Mouse (Mus musculus) gastrocnemius, adult 18-20 months (tissue): ENCODE measurements around the gene Usp45. TPM values are rescaled to one million over a fixed set of nuclear protein-coding genes. Genes with fewer than 3 reads are reported as not detected.

Source experiments
- DNase-seq: peaks from one replicate; pipeline ENCODE4 v3.0.0; 2021; ENCODE audit warnings: low spot score
- total RNA-seq, 2 experiments: library from RNA; stranded (reverse); gene quantifications; 2 replicates each; pipeline ENCODE4 v1.2.3; 2021

The Usp45 gene
- total RNA-seq, 2 experiments from 2014 or later = 16.9 to 18.5 TPM

DNA sequence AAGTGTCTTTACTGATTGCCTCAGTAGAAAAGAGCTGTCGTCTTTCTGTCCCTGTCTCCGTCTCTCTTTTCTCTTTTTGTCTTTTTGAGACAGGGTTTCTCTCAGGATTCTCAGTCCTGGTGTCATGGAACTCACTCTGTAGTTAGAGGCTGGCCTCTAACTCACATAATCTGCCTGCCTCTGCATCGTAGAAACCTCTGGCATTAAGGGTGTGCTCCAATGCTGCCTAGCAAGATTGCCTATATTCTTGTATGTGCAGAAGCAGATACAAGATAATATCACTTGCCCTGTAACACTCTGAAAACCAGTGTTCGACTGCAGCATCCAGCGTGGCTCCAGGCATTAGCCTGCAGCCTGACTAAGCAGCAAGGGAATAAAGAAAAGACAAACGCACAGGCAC lies 21.9 kb downstream of the Usp45 start:
- no peak for DNase-seq

GRCm38 (mm10) chr4:21789836-21790235 lies 22.9 kb downstream of the Usp45 start:
- DNase-seq = no peak

DNA sequence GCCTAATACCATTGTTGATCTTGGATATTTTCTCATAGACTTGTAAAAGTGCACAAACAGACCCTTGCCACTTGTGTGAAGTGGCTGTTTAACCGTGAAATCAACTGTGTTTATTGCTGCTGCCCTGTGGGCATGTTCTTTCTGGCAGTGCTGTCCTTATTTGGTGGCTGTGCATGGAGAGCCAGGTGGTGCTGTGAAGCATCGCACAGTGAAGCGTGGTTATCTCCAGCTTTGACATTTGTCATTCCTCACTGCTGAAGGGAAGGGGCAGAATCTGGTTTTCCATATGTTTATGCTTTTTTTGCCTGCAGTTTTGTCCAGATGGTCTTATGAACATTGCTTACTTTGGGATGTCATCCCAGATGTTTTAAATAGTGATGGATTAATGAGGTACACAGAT lies 26.7 kb downstream of the Usp45 start:
- no peak for DNase-seq

DNA sequence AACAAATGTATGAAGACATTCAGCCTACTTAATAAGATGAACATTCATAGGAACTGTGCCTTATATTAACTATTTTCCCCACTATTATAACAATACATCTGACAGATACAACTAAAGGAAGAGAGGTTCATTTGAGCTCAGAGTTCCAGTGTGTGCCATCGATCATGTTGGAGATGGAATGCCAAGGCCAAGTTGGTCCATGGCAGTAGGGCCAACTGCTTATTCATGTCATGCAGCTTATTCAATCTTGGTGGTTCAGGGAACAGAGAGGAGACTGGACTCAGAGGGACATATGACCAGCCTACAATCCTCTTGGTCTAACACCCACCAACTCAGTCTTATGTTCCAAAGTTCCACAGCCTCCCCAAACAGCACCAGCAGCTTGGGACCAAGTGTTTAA lies 34.1 kb downstream of the Usp45 start:
- no peak for DNase-seq

DNA sequence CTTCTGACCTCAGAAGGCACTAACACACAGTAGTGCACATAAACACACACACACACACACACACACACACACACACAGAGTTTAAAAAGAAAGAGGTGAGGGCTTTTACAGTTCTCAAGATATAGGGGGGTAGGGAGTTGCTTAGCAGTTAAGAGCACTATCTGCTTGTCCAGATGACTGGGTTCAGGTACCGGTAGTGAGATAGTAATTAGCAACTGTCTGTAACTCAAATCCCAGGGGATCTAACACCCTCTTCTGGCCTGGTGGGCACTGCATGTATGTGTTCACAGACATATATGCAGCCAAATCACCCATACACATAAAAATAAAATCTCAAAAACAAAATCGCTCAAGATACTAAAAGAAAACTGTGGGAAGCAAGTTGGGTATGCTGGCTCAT lies 34.7 kb downstream of the Usp45 start:
- DNase-seq = no peak

DNA sequence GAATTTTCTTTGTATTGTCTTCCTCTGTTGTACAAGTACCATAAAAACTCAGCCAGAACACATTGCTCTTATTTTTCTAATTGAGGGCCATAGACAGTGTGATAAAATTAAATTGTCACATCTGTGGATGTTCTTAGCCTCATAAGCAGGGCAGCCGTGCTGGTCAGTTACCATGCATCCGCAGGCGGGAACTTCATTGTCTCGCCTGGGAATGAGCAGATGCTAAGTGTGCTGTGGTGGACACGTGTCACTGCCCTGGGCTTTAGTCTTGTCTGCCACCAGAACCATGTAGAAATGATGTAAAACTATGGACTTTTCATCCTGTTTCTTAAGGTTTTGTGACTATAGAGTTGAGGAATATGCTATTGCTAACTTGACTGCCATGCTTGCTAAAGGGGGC lies 40.2 kb downstream of the Usp45 start:
- DNase-seq = no peak

DNA sequence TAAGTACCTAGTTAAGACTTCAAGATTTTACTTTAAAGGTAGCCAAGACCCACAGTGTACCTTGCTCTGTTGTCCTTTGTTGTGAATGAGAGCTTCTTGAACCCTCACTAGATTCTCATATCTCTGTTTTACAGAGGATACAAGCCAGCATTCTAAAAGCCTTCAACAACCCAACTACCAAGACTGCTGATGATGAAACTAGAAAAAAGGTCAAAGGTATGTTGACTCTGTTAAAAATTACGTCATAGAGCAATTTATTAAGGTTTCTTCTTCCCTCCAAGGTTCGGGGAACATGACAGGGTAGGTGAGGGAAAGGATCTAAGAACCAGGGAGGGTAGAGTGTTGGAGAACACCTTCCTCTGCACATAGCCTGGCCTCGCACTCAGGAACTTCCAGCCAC lies 43.7 kb downstream of the Usp45 start:
- DNase-seq = no peak

GRCm38 (mm10) chr4:21812635-21813034 lies 45.7 kb downstream of the Usp45 start:
- no peak for DNase-seq

DNA sequence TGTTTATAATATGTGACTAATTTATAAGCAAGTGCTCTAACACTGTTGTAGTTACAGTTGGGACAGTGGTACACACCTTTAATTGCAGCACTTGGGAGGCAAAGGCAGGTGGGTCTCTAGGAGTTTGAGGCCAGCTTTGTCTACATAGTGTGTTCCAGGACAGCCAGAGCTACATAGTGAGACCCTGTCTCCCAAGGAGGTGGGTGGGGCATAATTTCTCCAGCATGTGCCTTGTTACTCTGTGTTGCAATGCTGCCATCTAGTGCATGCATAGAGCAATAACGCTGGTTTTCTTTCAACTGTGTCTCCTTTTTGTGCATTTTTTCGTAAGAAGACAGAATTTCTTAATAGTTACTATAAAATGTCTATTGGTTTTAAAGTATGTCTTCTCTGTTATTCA lies 47.1 kb downstream of the Usp45 start:
- DNase-seq = peak; percentile 32

DNA sequence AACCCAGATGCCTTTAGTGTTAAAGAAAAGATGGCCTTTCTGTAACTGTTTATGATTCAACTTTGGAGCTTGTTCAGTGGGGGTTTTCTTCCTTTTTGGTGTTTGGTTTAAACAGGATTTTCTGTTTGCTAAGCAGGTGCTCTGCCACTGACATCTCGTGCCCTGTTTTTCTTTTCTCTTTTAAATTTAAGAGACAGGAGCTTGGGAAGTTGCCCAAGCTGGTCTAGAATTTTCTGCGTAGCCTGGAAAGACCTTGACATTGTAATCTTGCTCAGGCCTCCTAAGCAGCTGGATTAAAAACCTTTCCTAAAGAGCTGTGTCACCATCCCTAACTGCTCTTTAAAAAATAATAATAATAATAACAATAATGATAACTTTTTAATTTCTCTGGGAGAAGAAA lies 59.7 kb downstream of the Usp45 start:
- no peak for DNase-seq

GRCm38 (mm10) chr4:21832844-21833243 lies 65.9 kb downstream of the Usp45 start:
- DNase-seq = no peak

GRCm38 (mm10) chr4:21847481-21848286 lies 80.7 kb downstream of the Usp45 start, which contains the start of gene Pnisr:
Gene Pnisr, plus strand, starts transcription at chr4:21847583.
- DNase-seq = peak; percentile 97

DNA sequence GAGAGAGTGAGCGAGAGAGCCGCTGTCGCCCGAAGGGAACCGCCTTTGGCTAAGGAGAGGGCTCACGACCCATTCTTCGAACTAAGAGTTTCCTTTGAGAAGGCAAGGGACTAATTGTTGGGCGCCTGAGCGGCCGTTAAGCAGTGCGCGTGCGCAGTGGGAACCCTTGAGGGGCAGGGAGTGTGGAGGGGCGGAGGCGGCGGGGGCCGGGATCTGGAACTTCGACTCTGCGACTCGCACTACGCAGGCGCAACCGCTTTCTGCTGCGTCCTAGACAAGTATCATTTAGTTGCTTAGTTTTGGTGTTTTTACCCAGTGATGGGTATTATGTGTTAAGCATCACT lies 81.3 kb downstream of the Usp45 start:
- DNase-seq = peak; percentile 89

DNA sequence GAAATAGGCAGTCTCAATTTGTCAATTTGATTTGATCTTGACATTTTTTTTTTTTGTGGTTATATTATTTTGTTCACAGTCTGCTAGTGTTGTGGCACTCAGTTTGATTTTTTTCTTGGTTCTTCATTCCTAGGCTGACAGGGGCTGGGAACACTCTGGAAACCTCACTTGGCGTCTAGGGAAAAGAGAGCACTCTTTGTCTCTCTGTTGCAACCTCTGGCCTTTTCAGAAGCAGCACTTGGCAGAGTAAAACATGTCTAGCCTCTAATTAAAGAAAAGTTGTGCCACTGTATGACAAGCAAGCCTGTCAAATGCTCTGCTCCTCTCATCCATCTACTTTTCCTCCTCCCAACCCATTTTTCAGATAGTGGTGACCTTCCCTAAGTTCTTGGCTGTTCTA lies 90.5 kb downstream of the Usp45 start:
- DNase-seq = no peak

- no peak for DNase-seq
Observed at GRCm38 (mm10) chr4:21865226-21865625, 98.3 kb downstream of the Usp45 start.

GRCm38 (mm10) chr4:21878776-21879175 lies 111.8 kb downstream of the Usp45 start:
- DNase-seq = no peak

- DNase-seq = peak; percentile 73
Observed at GRCm38 (mm10) chr4:21879565-21880220, 112.7 kb downstream of the Usp45 start, which contains the start of gene Coq3. Gene Coq3, plus strand, starts transcription at chr4:21879673.

- DNase-seq = no peak
Observed at GRCm38 (mm10) chr4:21882806-21883205, 115.8 kb downstream of the Usp45 start.

GRCm38 (mm10) chr4:21885831-21886230 lies 118.9 kb downstream of the Usp45 start:
- no peak for DNase-seq
